Comparison of ENCODE assay signal across 11 mouse cellular contexts in genomic region chr17:33681767-33682166, GRCm38 (mm10). TPM values are rescaled to one million over a fixed set of nuclear protein-coding genes. Genes with fewer than 3 reads are reported as not detected.
DNase-seq lines count a peak whose midpoint lies in the region; ATAC-seq lines count a peak whose summit lies in the region.
"Had no signal": no experiment of that assay in that cellular context is flagged by ENCODE, and none has a peak within 500 bp of the region (broad histone marks: within the 10 kb centered on the region; RNA-seq: fewer than 3 reads in every experiment).

No protein-coding gene starts in this region.

- H3K27ac ChIP-seq in kidney, embryonic 14.5 days (ENCODE audit: low read depth, low read length): no peak overlapping the region
- H3K27ac ChIP-seq in kidney, embryonic 16.5 days (ENCODE audit: low read length): no peak overlapping the region
- H3K27ac ChIP-seq in embryonic facial prominence, embryonic 11.5 days (replicated peaks; ENCODE audit: low read depth, low read length): no peak overlapping the region
- H3K27ac ChIP-seq in hindbrain, embryonic 12.5 days: no peak overlapping the region
- H3K27ac ChIP-seq in midbrain, embryonic 12.5 days (replicated peaks): no peak overlapping the region

- no peak for ATAC-seq in kidney, embryonic 14.5 days (ENCODE audit: low FRiP score, low TSS enrichment)
- no peak for ATAC-seq in kidney, embryonic 16.5 days (ENCODE audit: low FRiP score, low TSS enrichment)
- ATAC-seq in embryonic facial prominence, embryonic 11.5 days (replicated peaks; ENCODE audit: insufficient number of reproducible peaks, low FRiP score, low TSS enrichment, low read depth): no peak
- no peak for ATAC-seq in hindbrain, embryonic 12.5 days (ENCODE audit: low FRiP score)
- no peak for ATAC-seq in midbrain, embryonic 12.5 days (ENCODE audit: low FRiP score, low read depth)

- H3K4me1 ChIP-seq in kidney, embryonic 14.5 days (ENCODE audit: control insufficient read depth, insufficient read depth, low read length): peaks cover 28% of the 10 kb centered on the region
- H3K4me1 ChIP-seq in kidney, embryonic 16.5 days (ENCODE audit: insufficient read depth, low read length): peaks cover 27% of the 10 kb centered on the region
- H3K4me1 ChIP-seq in embryonic facial prominence, embryonic 11.5 days (ENCODE audit: control insufficient read depth, insufficient read depth, low read length): no peaks in the 10 kb centered on the region
- peaks cover 39% of the 10 kb centered on the region for H3K4me1 ChIP-seq in hindbrain, embryonic 12.5 days
- H3K4me1 ChIP-seq in midbrain, embryonic 12.5 days: peaks cover 31% of the 10 kb centered on the region

- peak overlapping the region; percentile 21; the same call in 1 of the 2 replicates for H3K4me2 ChIP-seq in kidney, embryonic 14.5 days (replicated peaks; ENCODE audit: low read depth, low read length)
- H3K4me2 ChIP-seq in kidney, embryonic 16.5 days (replicated peaks; ENCODE audit: low read depth, low read length): no peak overlapping the region
- peak overlapping the region; percentile 23 for H3K4me2 ChIP-seq in embryonic facial prominence, embryonic 11.5 days (ENCODE audit: low read depth, low read length)
- peak overlapping the region; percentile 96 for H3K4me2 ChIP-seq in hindbrain, embryonic 12.5 days (replicated peaks)
- H3K4me2 ChIP-seq in midbrain, embryonic 12.5 days (replicated peaks): peak overlapping the region; percentile 97

- H3K9ac ChIP-seq in kidney, embryonic 14.5 days (ENCODE audit: low read depth, low read length): no peak overlapping the region
- H3K9ac ChIP-seq in kidney, embryonic 16.5 days (replicated peaks; ENCODE audit: low read length): no peak overlapping the region
- H3K9ac ChIP-seq in embryonic facial prominence, embryonic 11.5 days (replicated peaks; ENCODE audit: low read length): no peak overlapping the region
- no peak overlapping the region for H3K9ac ChIP-seq in hindbrain, embryonic 12.5 days
- H3K9ac ChIP-seq in midbrain, embryonic 12.5 days (replicated peaks): no peak overlapping the region

- H3K9me3 ChIP-seq in kidney, embryonic 14.5 days (ENCODE audit: control insufficient read depth, low read length): no peaks in the 10 kb centered on the region
- no peaks in the 10 kb centered on the region for H3K9me3 ChIP-seq in kidney, embryonic 16.5 days (ENCODE audit: low read length)
- no peaks in the 10 kb centered on the region for H3K9me3 ChIP-seq in embryonic facial prominence, embryonic 11.5 days (replicated peaks; ENCODE audit: control insufficient read depth, low read length)
- H3K9me3 ChIP-seq in hindbrain, embryonic 12.5 days (replicated peaks): no peaks in the 10 kb centered on the region
- H3K9me3 ChIP-seq in midbrain, embryonic 12.5 days: no peaks in the 10 kb centered on the region

- peak overlapping the region; percentile 6; the same call in 1 of the 2 replicates for H3K4me3 ChIP-seq in kidney, embryonic 14.5 days (ENCODE audit: low read length)
- H3K4me3 ChIP-seq in kidney, embryonic 16.5 days (ENCODE audit: low read length): no peak overlapping the region
- 0 out of 2 replicates have a peak overlapping the region, but pooled peaks have one; percentile 5 for H3K4me3 ChIP-seq in embryonic facial prominence, embryonic 11.5 days (ENCODE audit: low read depth, low read length)
- H3K4me3 ChIP-seq in hindbrain, embryonic 12.5 days: no peak overlapping the region
- H3K4me3 ChIP-seq in midbrain, embryonic 12.5 days: no peak overlapping the region

- peaks cover 19% of the 10 kb centered on the region for H3K36me3 ChIP-seq in kidney, embryonic 14.5 days (ENCODE audit: control insufficient read depth, insufficient read depth, low read length)
- H3K36me3 ChIP-seq in kidney, embryonic 16.5 days (ENCODE audit: insufficient read depth, low read length): no peaks in the 10 kb centered on the region
- H3K36me3 ChIP-seq in embryonic facial prominence, embryonic 11.5 days (replicated peaks; ENCODE audit: control insufficient read depth, insufficient read depth, low read depth, low read length): no peaks in the 10 kb centered on the region
- H3K36me3 ChIP-seq in hindbrain, embryonic 12.5 days: peaks cover 8% of the 10 kb centered on the region; the same call in 1 of the 2 replicates
- H3K36me3 ChIP-seq in midbrain, embryonic 12.5 days: peaks cover 22% of the 10 kb centered on the region

- H3K27me3 ChIP-seq in kidney, embryonic 14.5 days (ENCODE audit: control insufficient read depth, insufficient read depth, low read length): no peaks in the 10 kb centered on the region
- H3K27me3 ChIP-seq in kidney, embryonic 16.5 days (ENCODE audit: insufficient read depth, low read length): no peaks in the 10 kb centered on the region
- H3K27me3 ChIP-seq in embryonic facial prominence, embryonic 11.5 days (ENCODE audit: control insufficient read depth, insufficient read depth, low read length): no peaks in the 10 kb centered on the region
- H3K27me3 ChIP-seq in hindbrain, embryonic 12.5 days: no peaks in the 10 kb centered on the region
- no peaks in the 10 kb centered on the region for H3K27me3 ChIP-seq in midbrain, embryonic 12.5 days

- intact Hi-C loops in gastrocnemius, postnatal 36 days (cut with DNase I): no loop called here

- no peak for DNase-seq in embryonic facial prominence, embryonic 11.5 days (ENCODE audit: low spot score)
- no peak for DNase-seq in urinary bladder, postnatal 14 days (ENCODE audit: low spot score)
- DNase-seq in gastrocnemius, postnatal 36 days: no peak
- DNase-seq in cerebellum, adult 18-20 months: no peak
- DNase-seq: heart, postnatal 14 days; right cerebral cortex, postnatal 14 days had no signal

RNA-seq across cellular contexts. Expression of gene Hnrnpm, which starts 4.9 kb away (rescaled TPM):
- 375 and 422 TPM in 2 replicates for polyA plus RNA-seq in kidney, embryonic 14.5 days (2014; fragmentation: Nextera tagmentation; extraction: Ambion mirVana)
- polyA plus RNA-seq in kidney, embryonic 16.5 days (2015; fragmentation: Nextera tagmentation; extraction: Ambion mirVana): 390 and 407 TPM in 2 replicates
- polyA plus RNA-seq in embryonic facial prominence, embryonic 11.5 days (2014; fragmentation: Nextera tagmentation; extraction: Ambion mirVana): 613 and 725 TPM in 2 replicates
- polyA plus RNA-seq in hindbrain, embryonic 12.5 days (2016; fragmentation: Nextera tagmentation; extraction: Ambion mirVana): 390 and 450 TPM in 2 replicates
- 441 and 462 TPM in 2 replicates for polyA plus RNA-seq in midbrain, embryonic 12.5 days (2016; fragmentation: Nextera tagmentation; extraction: Ambion mirVana)
- 10 to 100 TPM; 57.9 to 64.7 TPM for total RNA-seq in gastrocnemius, postnatal 36 days (2021)

RNA-seq across cellular contexts. Expression of gene March2, which starts 36.7 kb away (rescaled TPM):
- polyA plus RNA-seq in kidney, embryonic 14.5 days (2014; fragmentation: Nextera tagmentation; extraction: Ambion mirVana): 31.2 and 46.1 TPM in 2 replicates
- 58.4 and 61.9 TPM in 2 replicates for polyA plus RNA-seq in kidney, embryonic 16.5 days (2015; fragmentation: Nextera tagmentation; extraction: Ambion mirVana)
- polyA plus RNA-seq in embryonic facial prominence, embryonic 11.5 days (2014; fragmentation: Nextera tagmentation; extraction: Ambion mirVana): 30.0 and 32.7 TPM in 2 replicates
- 53.4 and 54.6 TPM in 2 replicates for polyA plus RNA-seq in hindbrain, embryonic 12.5 days (2016; fragmentation: Nextera tagmentation; extraction: Ambion mirVana)
- polyA plus RNA-seq in midbrain, embryonic 12.5 days (2016; fragmentation: Nextera tagmentation; extraction: Ambion mirVana): 46.7 and 52.2 TPM in 2 replicates
- total RNA-seq in gastrocnemius, postnatal 36 days (2021): 10 to 100 TPM; 83.8 to 92.6 TPM

RNA-seq across cellular contexts. Expression of gene Pram1, which starts 43.9 kb away (rescaled TPM):
- polyA plus RNA-seq in kidney, embryonic 14.5 days (2014; fragmentation: Nextera tagmentation; extraction: Ambion mirVana): 0.66 and 0.81 TPM in 2 replicates
- 0.31 and 0.63 TPM in 2 replicates for polyA plus RNA-seq in kidney, embryonic 16.5 days (2015; fragmentation: Nextera tagmentation; extraction: Ambion mirVana)
- polyA plus RNA-seq in embryonic facial prominence, embryonic 11.5 days (2014; fragmentation: Nextera tagmentation; extraction: Ambion mirVana): 0.32 and 0.61 TPM in 2 replicates
- polyA plus RNA-seq in hindbrain, embryonic 12.5 days (2016; fragmentation: Nextera tagmentation; extraction: Ambion mirVana): 0.45 and 1.0 TPM in 2 replicates
- polyA plus RNA-seq in midbrain, embryonic 12.5 days (2016; fragmentation: Nextera tagmentation; extraction: Ambion mirVana): 0.63 and 0.84 TPM in 2 replicates
- total RNA-seq in gastrocnemius, postnatal 36 days (2021): not detected
- total RNA-seq: liver, adult 2 months had no signal

RNA-seq across cellular contexts. Expression of gene Zfp414, which starts 52.9 kb away (rescaled TPM):
- polyA plus RNA-seq in kidney, embryonic 14.5 days (2014; fragmentation: Nextera tagmentation; extraction: Ambion mirVana): 73.1 and 82.9 TPM in 2 replicates
- 46.3 and 58.4 TPM in 2 replicates for polyA plus RNA-seq in kidney, embryonic 16.5 days (2015; fragmentation: Nextera tagmentation; extraction: Ambion mirVana)
- polyA plus RNA-seq in embryonic facial prominence, embryonic 11.5 days (2014; fragmentation: Nextera tagmentation; extraction: Ambion mirVana): 53.3 and 60.0 TPM in 2 replicates
- polyA plus RNA-seq in hindbrain, embryonic 12.5 days (2016; fragmentation: Nextera tagmentation; extraction: Ambion mirVana): 47.6 and 48.1 TPM in 2 replicates
- polyA plus RNA-seq in midbrain, embryonic 12.5 days (2016; fragmentation: Nextera tagmentation; extraction: Ambion mirVana): 47.3 and 57.7 TPM in 2 replicates
- 1 to 10 TPM; 6.6 to 7.8 TPM for total RNA-seq in gastrocnemius, postnatal 36 days (2021)

Comparison
In these comparisons a context has a peak if more than half of its experiments do, and no peak if none do; other contexts are left out.
1. H3K4me3 ChIP-seq: peak in kidney, embryonic 14.5 days (single experiment) and embryonic facial prominence, embryonic 11.5 days (single experiment); none in kidney, embryonic 16.5 days (single experiment), hindbrain, embryonic 12.5 days (single experiment) and midbrain, embryonic 12.5 days (single experiment).